Mouse (Mus musculus) cerebellum, adult (tissue): ENCODE results near the gene Pou6f2.

Source experiments
- ATAC-seq: cut with Nextera tagmentation; 2 replicates; pipeline ENCODE4 v1.9.2; 2017; ENCODE audit warnings: mild to moderate bottlenecking, moderate library complexity, mixed read lengths; ENCODE audit not compliant: insufficient number of reproducible peaks, low FRiP score, low TSS enrichment

The Pou6f2 gene

DNA sequence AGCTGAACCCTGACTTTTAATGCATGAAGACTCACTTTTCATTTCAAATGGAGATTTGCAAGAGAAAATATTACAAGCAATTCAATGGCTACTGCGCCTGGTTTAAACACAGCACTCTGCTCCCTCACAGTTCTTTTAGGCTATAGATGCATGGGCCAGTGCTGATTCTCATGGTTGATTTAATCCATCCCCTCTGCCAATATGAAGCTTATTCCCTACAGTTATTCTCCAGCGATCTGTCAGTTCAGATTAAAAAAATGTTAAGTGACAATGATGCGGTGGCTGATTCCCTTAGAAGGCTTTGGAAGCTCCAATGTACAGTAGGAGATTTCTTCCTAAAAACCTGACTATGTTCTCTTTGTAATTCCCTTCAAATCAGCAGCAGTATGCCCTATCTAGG is 144.4 kb downstream of the Pou6f2 start:
- ATAC-seq = no peak

DNA sequence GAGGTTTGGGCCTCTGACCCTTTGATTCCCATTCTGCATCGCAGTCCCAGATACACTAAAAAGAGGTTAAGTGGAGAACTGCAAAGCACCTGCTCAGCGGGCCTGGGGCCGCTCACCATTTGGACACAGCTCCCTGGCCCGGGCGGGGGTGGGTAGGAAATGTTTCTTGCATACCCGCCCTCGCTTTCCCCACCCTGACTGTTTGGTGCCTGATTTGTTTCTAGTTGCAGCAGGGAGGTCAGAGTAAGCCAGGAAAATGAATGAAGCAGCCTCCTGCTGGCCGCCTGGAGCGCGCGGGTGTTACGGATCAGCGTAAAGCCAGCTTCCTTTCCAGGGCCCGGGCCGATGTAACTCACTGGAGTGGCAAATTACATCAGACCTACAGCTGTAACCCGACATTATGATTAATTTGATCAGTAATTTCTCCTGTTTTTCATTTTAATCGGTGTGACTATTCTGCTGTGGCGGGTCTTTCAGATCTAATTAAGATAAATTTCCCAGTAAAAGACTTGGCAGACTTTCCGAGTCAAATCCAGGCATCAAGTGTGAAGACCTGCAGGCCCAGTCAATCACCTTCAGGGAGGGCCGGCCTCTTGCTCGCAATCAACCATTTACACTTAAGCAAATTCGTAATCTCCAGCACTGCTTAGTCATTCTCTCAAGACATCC is 178.8 kb downstream of the Pou6f2 start:
- ATAC-seq = peak; percentile 66; the same call in 1 of the 2 replicates

DNA sequence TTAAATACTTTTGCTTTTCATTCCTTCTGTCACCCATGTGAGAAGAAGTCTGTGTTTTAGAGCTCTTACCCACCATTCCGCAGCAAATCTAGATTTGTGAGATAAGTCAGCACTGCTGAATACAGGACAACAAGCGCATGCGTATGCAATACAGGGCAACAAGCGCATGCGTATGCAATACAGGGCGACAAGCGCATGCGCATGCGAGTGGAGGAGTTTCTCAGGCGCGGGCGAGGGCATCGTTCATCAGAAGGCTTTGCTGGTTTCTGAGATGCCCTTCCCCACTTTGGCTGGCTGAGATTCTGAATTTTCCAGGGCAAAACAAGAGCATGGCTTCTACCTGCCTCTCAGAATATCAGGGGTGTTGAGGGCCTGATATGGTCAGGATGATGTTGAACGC is 186.2 kb downstream of the Pou6f2 start:
- no peak for ATAC-seq

DNA sequence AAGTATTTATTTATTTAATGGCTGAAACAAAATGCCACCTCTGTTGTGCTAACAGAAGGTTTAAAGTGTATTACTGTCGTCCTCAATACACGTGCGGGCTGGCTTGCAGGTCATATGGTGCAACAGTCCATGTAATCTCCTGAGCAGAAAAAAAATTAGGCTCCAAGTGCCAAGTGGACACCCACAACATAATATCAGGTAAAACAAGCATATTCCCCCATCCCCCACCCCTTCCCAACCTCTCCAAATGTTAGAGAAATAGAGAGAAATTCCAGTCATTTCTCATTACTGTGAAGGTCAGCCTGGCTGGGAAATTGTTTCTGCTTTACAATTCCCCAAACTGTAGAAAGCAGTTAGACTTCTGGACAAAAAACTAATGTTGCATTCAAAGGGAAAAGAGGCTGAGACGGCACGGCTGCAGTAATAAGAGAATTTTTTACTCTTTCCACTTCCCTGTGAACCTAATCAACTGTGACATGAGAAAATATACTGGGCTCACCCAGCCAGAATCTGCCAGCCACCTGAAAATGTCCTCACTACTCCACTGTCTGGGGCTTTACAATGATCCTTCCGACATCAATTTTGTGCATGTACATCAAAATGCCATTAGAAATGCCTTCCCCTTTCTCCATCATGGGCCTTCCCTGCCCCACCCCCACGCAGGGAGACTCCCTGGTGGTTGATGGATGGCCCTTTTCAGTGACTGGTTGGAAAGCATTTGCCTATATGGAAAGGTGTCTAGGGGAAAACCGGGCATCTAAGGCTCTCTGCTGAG is 192.8 kb downstream of the Pou6f2 start:
- no peak for ATAC-seq

DNA sequence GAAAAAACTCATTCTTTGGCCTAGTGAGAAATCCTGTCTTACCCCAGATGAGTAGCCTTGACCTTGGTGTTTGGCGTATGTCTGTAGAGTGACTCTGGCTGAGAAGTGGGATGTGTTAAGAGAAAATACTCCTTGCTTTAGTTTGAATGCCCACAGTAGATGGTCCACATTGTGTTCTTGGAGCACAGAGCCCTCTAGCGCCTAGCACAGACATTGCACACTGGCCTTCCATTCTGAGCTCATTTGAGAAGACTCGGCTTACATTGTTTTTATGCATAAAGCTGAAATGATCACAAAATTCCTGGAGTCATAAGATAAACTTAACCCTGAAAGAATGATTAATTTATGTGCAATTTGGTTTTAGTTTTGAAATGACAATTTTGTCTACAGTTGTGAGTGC is 223.5 kb downstream of the Pou6f2 start:
- ATAC-seq = no peak

DNA sequence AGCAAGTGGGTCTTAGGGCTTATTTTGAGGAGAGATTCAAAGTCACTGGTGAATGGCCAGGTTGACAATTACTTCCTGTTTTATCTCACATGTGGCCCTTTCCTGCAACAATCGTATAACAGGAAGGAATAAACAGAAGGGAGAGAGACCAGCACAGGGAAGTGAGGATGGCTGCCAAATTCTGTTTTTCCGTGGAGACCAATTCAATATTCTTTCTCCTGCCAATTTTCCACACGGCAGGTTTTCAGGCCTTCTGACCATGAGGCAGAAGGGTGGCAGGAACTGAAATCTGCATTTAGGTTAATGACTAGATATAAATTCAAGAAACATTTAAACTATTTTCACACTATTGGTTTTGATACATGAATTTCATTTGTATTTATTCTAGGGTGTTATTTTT is 224.5 kb downstream of the Pou6f2 start:
- peak; percentile 53; the same call in 1 of the 2 replicates for ATAC-seq

DNA sequence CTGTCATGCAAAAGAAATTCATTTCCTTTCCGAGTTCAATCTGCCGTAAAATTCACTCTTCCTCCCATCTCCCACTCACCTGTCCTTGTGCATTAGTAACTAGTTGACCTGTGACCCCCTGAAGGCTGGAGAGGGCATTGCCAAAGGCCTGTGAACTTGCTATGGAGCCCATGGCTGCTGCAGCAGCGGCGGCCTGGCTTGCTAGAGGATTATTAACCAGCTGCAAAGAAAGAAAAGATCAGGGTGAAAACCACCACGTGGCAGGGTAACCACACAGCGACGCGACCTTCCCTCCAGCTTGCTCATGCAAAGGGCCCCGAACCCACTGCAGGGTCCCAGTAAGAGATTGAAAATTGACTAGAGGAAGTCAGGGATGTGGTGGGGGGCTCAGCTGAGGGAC is 225.2 kb downstream of the Pou6f2 start:
- ATAC-seq = no peak

DNA sequence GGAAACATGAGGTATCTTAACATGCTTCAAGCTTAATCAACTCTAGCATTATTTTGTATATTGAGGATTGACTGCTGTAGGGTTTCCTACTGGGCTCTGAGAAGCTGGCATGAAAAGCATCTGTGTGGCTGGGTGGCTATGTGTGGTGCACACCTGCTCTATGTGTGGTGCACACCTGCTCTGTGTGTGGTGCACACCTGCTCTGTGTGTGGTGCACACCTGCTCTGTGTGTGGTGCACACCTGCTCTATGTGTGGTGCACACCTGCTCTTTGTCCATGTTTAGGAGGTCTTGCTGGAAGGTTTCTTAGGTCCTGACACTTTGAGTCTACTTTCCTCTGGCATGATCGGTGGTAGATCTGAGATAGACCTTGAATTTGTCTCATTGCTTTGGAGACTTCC is 233.3 kb downstream of the Pou6f2 start:
- ATAC-seq = no peak

DNA sequence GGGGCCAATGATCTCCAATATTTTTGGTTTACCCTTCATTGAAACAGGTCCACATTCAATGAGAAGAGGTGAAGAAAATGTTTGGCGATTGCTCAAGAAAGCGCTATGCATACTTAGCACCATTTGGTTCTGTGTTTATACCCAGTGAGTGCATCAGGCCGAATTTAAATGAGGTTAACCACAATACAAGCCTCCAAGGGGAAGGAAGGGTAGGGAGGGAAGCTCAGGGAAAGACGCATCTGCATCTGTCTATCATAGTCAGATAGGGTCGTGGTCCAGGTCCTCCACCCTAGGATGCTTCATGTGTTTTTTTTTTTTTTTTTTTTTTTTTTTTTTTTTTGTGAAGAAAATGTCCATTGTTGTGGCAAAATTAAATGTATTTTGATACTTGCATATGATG is 236.9 kb downstream of the Pou6f2 start:
- ATAC-seq = no peak

DNA sequence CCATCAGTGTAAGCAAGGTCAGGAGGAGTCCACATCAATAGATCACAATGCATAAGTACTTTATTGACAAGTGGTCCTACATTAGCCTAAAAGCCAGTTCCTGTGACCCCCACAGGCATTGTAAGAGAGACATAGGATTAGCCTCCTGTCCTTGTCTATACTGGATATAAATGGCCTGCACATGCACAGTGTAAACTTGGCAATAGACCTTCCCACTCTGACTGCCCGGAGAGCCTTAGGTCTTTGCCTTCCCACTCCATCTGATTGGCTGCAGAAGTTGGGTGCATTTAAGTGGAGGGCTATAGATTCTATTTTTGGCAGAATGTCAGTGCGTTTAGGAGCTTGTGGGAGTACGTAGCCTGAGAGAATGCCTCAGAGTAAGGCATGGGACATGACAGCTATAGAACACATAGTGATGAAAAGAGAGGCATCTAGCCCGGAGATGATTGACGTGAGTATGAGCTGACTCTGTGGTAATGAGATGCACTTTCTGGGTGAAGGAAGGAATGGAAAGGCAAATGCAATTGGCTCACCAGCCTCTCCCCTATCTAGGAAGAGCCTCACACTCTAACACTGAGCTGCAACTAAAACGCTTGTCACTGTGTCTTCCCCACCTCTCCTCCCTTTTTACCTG is 243.4 kb downstream of the Pou6f2 start:
- no peak for ATAC-seq

DNA sequence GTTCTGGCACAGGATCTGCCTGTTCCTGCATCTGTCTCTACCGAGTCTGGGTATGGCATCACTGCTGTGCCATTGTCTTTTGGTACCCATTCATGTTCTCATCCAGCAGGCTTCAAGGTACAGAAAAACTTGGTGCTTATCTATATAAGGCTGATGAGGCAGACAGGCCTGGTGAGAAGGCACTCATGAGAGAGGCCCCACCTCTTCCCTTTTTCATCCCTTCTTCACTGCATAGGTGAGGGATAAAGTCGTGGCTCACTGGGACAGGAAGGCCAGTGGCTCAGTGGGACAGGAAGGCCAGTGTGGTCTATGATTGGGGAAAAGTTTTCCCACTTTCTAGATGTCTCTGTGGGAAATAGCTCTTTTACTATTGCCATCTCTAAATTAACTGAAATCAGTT is 263.8 kb downstream of the Pou6f2 start:
- ATAC-seq = no peak

DNA sequence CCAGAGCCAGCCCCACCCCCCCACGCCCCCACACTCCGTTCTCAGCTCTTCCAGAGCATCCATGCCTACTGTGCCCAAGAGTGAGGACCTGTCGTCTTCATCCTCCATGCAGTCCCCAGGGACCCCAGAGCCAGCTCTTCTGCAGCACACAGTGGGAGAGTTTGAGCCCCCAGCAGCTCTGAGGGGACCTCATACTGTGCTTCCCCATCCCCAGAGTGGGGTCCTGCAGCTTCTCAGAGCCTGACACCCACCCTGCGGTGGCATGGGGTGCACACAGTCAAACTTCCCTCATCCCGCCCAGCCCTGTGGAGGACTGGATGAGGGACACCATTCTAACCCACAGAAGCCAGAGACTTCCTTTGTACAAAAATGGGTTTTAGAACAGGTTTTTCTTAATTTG is 264.3 kb downstream of the Pou6f2 start:
- ATAC-seq = no peak

DNA sequence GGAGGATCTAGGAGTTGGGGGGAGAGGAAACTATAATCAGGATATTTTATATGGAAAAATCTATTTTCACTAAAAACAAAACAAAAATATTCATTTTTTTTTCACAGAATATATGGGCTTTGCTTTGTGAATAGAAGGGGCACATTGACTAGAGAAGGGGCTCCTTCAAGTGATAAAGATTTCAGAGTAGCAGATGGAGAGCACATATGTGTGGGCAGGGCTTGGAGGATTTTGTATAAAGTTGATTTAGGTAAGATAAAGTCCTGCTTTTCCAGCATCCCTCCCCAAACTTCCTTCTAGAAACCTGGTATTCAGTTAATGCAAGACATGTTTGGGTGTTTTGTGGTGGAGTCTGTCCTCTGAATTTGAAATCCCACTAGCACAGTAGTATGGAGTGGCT is 266.2 kb downstream of the Pou6f2 start:
- ATAC-seq = no peak

DNA sequence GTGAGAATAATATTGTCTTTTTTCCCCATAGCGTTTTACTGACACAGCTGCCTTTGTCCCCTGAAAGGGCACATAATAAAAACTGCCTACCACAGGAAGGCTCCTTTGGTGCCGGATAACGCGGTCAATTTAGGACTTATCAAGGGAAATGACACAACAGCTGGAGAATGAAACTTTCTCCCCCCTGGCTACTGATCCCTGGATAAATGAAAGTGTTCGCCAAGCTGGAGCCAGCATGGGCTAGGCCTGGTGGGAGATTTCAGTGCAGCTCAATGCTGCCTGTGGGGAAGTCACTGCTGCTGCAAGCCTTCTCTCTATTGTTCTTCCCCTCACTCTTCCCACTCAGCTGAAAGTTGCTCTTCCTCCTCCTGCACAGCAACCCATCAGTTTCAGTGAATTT is 267.8 kb downstream of the Pou6f2 start:
- no peak for ATAC-seq

DNA sequence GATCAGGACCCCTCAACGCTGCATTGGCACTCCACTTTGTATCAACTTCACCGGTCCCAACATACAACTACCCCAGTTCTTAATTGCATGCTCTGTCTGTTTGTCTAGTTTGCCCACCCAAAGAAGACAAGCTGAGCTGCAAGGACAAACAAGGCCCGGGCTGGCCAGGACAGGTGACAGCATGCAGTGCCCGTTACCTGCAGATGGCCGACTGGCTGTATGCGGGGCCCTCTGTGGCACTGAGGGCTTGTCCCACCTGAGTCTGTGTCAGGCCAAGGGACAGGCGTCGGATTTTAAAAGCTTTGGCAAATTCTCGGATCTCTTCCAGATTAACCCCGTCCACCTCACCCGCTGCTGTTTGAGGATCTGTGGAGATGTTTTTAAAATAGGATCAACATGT is 268.7 kb downstream of the Pou6f2 start:
- ATAC-seq = no peak

DNA sequence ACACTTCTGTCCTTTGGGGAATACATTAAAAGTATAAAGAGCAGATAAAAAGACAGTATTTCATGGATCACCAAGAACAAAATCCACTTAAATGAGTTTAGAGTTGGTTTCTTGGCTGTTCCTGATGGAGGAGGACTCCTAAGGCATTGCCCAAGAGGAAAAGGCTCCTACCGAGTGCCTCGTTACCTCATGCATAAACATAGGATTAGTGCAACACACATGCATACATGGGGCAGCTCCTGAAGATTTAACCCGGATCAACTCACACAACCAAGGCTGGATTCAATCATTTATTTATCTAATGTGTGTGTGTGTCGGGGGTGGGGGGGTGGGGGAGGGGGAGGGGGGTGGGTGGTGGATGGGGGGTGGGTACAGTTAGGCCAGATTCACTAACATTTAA is 269.4 kb downstream of the Pou6f2 start:
- no peak for ATAC-seq

DNA sequence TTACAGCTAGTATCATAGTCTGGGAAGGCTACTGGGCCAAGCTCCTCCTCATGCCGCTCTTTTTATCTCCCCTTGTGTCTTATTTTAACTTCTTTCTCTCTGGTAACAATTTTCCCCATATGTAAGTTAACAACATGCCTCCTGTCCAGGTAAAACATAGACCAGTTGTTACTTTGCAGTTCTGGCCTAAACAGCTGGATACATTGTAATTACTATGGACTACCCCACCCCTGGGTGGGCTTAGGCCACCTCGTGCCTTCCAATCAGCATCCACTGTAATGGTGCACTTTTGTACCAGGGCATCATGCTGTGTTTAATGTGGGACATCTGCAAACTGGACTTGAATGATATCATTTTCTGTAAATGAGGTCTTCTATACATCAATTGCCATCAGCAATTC is 271.4 kb downstream of the Pou6f2 start:
- no peak for ATAC-seq

DNA sequence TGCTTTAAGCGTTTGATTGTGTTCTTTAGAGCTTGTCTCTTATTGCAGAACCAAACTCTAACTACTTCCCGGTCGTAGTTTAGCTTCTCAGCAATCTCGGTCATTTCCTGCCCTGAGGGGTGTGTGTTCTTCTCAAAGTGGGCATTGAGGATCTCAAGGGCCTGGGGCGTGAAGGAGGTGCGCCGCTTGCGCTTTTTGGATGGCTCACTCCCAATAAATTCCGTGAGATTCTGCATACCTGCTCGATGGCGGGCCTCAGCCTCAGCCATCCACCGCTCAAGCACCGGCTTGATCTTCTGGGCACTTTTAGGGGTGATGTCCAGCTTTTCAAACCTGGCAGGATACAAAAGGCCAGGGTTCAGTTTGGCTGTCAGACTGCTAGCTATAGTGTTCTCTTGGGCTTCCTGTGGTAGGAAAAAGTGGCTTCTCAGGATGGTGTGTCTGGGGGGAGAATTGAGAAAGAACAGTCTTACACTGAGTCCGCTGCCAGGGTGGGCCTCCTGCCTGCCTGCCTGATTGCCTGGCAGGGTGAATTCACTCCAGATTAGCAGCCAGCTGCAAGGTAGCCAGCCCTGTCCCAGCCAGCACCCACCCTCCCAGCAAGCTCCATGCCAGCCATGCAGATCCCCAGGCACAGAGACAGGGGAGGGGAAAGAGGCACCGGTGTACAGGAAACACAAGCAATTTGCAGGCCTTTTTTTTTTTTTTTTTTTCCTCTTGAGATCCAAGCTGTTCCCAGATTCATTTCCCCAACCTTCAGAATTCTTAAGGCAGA is 272.1 kb downstream of the Pou6f2 start:
- ATAC-seq = no peak

DNA sequence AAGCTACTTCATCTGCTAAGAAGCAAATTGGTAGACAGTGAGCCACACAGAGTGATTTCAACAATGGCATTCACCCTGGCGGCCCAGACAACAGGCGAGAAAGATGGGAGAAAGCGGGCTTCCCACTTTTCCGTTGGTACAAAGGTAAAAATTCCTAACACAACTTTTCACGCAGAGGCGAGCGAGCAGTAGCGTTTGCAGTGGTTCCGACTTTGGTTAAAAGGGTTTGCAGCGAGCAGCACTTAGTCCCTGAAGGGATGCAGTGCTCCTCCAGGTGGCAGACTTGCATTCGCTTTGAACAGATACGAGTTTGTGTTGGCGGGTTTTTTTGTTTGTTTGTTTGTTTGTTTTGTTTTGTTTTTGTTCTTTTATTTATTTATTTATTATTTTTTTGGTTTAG is 273.1 kb downstream of the Pou6f2 start:
- no peak for ATAC-seq

DNA sequence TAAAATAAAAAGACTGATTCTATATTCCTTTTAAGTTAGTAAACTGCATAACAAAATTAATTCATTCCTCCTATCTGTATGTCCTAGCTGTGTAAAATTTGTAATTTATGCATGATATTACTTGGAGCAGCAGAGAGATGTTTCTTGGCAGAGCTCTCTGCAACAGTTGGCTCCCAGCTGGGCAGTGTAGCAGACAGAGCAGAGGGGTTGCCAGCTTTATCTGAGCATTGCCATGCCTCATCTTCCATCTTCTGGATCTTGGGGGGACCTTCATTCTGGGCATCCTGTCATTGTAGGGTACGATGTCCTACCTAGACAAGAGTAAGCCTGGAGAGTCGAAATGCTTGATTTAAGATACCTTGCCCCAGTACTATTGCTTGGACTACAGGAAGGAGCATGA is 277.1 kb downstream of the Pou6f2 start:
- no peak for ATAC-seq
